Mouse (Mus musculus) mouse embryonic stem cell (cell line): ENCODE measurements around the gene Galp.

Experiments
- in situ Hi-C, 2 experiments: fragments of 300-500 bp; cut with MboI; formaldehyde crosslinking; loops; 1 replicate in 1 of 2; 3 replicates in 1 of 2; pipeline ENCODE4 v1.14.3; 2019 to 2020; ENCODE audit warnings: low sequenced_read_pairs in 2 of 2, low pct_unique_long_range_greater_than_20kb in 1 of 2, mixed read lengths in 1 of 2; ENCODE audit not compliant: unreplicated experiment in 1 of 2

Galp gene

DNA sequence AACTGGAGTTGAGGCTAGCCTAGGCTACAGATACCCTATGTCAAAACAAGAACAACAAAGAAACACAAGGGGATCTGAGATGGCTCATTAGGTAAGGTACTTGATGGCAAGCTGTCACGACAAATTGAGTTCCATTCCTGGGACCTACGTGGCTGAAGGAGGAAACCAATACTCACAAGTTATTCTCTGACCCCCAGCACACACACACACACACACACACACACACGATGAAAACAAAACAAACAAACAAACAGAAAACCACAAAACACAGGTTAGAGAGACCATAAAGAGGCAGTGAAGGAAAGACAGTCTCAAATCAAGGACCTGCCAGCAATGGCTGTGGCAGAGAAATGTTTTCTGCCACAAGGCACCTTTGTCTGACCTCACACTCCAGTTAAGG lies at the start of gene Galp:
Gene Galp (plus strand): TSS at position 301 of the 400 bp plus-strand sequence.
- in situ Hi-C loops: no loop called here

DNA sequence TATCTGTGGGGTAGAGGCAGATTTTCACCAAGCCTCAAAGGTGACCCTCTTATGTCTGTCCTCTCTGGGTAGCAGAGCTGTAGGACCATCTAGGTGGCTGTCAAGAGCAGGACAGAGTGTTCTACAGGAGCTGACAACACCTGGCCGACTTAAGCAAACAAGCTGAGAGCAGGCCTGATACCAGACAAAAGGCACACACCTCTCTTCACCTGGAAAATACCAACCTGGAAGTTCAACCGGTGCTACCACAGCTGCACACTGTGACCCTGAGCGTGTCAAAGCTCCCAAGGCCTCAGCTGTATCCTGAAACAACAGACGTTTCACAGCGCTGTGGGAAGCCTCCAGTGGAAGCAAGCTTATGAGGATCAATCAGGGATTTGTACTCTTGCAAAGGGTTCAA lies 49.2 kb upstream of the Galp start:
- in situ Hi-C loops: loop anchor here in 1 of 2 experiments (25.0 kb wide), 1 partner anchor 1035 kb away; the partner anchor contains the start of gene Rfpl4

DNA sequence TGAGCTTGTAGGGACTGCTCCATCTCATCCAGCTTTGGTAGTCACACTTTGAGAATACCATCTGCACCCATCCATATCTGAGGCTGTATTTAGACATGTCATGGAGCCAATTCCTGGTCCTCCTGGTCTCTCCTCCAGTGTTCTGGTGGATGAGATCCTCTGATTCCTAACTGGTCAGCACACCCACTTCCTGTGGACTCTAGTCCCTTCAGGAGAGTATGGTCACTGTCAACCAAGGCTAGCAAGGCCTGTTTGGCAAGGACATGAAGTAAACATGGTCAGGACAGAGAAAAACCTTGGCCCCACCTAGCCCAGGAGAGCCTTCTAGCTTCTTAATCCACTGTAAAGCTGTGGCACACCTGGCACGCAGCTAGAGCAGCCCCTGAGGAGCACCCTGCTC lies 45.6 kb upstream of the Galp start:
- in situ Hi-C loops: no loop called here

DNA sequence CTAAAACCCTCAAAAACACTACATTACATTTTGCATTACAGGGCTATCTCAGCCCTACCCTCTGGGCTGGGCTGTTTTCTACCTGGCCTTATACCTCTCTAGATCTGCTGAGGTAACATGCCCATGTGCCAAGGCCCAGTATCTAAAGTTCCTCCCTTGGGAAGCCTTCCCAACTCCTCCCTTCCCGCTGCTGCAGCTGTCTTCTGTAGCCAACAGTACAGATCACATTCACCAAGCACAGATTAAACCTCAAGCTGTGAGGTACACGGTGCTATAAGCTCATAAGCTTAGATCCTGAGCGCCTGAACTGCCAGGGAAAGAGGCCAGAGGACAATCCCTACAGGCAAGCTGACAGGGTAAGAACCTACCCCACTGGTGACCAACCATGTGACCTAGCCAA lies 44.9 kb upstream of the Galp start:
- in situ Hi-C loops: no loop called here

DNA sequence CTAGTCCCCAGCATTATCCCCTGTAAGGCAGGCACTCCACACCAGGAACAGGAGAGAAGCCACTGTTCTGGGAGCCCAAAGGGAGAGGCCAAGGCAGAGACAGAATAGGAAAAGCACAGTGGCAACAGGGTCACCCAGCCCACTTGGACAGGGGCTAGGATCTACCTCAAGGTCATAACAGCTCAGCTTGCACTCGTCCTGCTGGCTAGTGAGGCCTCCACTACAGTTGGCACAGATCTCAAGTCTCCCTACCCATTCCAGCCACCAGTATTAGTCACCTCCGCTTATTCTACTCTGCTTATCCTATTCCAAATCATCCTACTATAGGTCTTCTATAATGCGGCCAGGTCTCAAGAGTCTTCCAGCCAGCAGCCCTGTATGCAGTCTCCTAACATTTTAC lies 43.8 kb upstream of the Galp start:
- in situ Hi-C loops: no loop called here

DNA sequence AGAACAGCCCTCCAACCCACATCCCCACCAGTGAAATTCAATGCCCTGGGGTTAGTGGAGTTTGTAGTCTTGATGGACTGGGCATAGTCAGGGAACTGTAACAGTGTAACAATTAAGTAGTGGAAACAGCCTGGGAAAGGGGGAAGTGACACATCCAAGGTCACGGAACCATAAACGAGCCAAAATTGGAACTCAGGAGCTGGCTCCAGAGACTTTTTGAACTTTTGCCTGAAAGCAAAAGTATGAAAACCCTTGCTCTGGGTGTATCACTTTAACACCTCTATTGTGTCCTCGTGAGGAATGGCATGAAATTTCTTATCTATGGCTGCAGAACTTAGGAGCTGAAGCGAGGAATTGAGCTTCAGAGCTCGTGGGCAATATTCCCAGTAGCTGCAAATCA lies 42.7 kb upstream of the Galp start:
- in situ Hi-C loops: no loop called here

DNA sequence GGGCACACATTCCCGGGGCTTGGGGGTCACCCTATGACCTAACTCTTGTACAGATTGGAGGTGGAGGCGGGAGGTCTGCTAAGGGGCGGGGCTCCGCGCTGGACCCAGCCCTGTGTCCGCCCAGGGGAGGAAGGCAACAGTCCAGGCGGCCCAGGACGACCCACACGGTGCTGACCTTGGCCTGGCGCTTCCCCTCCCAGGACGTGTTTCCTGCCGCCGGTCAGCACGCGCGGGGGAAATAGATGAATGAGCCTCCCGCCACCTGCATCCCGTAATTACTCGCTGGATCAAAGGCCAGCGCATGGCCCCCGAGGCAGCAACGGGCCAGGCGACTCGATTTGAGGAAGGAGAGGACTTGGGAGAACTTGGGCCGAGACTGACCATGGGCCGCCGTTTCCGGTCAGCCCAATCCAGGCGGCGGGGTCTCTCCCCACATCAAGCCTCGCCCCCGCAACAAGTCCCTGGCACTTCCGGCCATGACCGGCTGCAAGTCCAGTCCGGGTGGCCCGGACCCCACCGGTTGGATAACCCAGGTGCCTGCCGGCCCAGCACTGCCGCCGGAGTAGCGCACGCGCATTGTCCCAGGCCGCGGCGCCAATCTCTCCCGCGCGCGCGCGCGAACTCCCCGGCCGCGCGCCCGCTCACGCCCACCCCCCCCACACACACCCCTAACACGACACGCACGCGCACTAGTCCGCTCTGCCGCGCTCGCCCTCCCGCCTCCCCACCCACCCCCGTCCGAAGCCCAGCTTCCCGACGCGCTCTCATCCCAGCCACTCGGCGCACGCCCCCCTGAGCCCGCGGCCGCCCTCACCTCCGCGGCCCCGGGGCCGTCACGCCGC lies 41.6 kb upstream of the Galp start:
- in situ Hi-C loops: no loop called here

DNA sequence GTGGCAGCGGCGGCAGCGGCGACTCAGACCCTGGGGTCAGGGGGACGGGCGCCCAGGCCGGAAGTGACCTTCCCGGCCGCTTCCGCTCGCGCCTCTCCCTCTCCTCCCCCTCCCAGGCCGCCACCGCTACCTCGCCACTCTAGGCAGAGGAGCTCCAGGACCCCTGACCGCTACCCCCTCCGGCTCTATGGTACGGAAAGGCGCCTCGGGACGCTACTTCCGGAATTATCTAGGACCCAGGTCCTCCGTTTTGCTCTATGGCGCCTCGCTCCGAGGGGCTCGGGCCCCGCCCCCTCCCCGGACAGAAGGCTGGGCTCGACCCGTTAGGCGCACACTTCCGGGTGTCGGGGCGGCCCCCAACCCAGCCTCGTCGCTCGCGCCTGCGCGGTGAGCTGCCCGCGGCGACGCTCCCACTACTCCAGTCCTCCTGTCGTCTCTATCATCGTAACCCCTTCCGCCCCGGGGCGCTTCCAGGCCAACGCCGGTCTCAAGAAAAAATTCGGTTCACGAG lies 40.9 kb upstream of the Galp start, which contains the start of gene Zfp787:
Gene Zfp787 (minus strand): TSS at position 97 of the 511 bp plus-strand sequence.
- in situ Hi-C loops: no loop called here

DNA sequence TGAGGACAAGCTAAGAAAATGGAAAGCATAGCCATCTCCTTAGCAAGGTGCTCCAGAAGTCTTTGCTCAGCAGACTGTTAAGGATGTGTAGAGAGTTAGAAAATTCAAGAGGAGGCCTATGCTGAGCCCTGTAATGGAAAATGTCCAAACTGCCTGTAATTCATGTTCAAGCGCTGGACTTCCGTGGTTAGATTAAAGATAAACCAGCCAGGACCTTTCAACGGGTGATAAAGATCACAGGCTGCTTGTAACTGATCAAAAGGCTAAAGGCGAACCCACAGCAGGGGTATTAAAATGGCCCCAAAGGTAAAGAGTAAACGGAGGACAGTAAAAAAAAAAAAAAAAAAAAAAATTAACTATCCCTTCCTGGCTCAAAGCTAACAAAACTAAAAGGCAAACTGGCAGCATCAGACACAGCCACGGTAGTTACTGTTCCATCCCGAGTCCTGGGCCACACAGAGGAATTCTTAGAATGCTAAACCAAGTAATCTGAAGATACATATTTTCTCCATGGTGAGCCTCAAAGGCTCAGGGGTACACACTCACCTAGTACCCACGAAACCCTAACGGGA lies 39.9 kb upstream of the Galp start:
- in situ Hi-C loops: no loop called here

DNA sequence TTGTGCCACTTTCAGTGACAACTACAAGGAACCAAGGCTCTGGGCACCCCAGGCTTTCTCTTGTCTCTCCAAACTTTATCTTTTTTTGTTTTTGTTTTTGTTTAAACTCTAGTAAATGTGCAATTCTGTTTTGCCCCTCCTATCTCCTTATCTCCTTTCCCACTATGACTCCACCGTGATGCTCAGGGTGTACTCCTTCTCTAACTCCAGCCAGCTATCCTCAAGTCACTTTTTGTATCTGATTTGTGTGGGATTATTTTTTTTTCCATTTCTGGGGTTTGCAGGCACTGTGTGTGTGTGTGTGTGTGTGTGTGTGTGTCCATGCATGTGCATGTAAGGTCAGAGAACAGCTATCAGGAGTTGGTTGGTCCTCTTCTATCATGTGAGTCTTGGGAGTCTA lies 39.4 kb upstream of the Galp start:
- in situ Hi-C loops: no loop called here

DNA sequence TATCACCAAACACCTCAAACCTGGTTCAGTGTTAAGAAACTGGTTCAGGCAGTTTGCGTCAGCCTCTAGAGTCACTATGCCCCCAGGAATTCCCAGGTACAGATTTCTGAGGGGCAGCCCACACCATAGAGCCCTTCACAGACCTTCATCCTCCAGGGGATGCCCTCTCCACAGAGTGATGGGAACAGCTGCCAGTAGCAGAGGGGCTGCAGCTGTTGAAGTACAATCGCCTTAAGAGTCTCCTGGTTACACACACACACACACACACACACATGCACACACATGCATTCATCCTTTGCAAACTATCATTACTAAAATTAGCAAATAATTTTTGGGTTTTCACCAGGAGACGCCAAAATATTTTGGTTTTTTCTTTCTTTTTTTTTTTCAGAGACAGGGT lies 37.3 kb upstream of the Galp start:
- in situ Hi-C loops: no loop called here

DNA sequence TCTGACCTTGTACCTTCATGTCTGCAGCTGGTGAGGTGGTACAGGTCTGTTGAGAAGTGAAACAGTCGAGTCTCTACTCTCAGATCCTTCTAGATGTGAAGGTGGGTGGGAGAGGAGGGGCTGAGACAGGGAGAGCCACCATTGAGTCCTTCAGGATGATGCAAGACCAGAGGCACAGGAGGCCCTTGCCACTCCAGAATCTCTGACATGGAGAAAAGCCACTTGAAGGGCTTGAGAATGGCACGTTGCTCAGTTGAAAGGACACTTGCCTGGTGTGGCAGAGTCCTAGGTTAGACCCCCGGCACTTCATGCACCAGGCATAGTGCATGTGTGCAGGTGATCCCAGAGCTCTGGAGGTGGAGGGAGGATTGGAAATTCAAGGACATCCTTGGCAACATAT lies 35.3 kb upstream of the Galp start:
- in situ Hi-C loops: no loop called here

DNA sequence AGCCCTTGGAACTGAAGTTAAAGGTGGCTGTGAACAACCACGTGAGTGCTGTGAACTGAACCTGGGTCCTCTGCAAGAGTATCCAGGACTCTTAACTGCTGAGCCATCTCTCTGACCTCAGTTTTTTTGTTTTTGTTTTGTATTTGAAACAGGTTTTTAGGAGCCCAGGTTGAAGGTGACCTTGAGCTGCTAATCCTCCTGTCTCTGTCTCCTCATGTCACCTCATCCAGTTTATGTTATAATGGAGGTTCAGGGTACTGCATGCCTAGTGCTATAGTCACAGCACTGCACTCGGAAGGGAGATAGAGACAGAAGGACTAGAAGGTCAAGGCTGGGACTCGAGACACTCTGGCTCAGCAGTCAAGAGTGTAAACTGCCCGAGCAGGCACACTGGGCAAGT lies 34.7 kb upstream of the Galp start:
- in situ Hi-C loops: no loop called here

DNA sequence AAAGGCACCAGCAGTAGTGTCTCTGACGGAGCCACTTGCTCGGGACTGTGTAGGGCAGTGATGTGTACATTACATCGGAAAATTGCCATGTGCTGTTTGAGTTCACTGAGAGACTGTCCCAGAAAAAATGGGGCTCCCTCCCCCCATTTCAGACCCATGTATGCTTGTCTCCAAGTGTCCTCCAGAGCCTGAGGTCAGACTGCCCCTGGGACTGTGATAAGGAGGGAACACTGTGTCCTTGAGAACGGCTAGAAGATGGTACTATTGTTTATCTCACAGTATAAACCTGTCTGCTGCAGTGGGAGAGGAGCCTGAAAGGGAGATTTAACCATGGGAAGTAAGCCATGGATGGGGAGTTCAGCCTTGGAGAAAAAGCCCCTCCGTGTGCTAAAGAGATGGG lies 32.2 kb upstream of the Galp start:
- in situ Hi-C loops: no loop called here

DNA sequence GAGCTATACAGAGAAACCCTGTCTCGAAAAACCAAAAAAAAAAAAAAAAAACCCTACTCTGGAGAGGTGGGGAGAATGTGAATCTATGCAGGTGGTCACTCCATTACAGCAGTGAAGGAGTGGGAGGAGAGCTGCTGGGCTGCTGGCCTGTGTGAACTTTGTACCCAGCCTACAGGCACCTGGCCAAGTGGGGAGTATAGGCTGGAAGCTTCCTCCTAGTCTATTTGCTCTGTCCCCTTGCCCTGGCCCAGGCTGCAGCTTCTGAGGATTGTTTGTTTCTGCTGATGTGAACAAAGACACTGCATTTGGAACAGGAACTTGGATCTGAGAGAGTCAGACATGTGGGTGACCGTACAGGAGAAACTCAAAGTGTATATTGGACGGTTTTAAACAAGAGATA lies 27.5 kb upstream of the Galp start:
- in situ Hi-C loops: no loop called here

DNA sequence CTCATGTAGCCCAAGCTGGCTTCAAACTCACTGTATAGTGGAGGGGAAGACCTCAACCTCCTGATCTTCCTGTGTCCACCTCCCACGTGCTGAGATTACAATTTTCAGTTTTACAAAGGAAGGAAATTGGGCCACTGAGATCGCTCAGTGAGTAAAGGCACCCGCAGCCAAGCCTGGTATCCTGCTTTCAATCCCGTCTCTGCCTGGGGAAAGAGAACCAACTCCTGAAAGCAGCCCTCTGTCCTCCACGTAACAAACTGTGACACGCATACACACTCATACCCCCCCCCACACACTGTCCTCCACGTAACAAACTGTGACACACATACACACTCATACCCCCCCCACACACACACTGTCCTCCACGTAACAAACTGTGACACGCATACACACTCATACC lies 26.5 kb upstream of the Galp start:
- in situ Hi-C loops: no loop called here

DNA sequence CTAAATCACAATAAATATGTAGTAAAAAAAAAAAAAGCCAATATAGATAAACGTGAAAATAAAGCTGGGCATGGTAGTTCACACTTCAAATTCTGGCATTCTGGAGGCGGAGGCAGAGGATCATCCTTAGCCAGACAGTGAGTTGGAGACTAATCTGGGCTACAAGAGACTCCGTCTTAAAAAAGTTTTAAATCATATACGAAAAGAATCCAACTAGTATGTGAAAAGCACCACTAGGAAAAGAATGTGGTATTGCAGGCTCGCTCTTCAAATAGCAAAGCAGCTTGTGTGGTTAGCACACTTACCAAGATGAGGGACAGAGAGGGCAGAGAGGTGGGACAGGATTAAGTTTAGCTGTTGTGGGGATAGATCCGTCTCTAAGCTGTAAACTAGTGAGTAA lies 26.0 kb upstream of the Galp start:
- in situ Hi-C loops: no loop called here

DNA sequence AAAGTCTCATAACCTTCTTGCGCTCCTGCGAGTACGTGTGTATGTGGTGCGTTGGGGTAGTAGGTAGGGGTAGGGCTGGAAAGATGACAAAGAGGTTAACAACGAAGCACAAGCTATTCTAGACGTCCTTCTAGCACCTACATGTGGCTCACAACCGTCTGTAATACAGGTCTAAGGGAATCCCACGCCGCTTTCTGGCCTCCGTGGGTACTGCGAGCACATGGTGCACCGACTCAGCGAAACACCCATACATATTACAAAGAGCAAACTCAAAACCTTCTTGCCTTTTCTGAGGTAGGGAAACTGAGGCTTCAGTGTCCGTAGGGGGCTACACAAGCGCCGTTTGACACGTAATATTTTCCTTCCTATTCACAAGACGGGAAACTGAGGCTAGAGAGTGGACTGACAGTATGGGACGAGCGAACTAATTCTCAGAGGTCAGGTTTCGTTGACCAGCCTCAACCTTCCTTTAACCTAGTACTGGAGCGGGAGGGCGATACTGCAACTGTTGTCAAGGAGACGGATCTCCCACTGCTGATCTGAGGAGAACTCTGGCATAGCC lies 25.4 kb upstream of the Galp start:
- in situ Hi-C loops: no loop called here

DNA sequence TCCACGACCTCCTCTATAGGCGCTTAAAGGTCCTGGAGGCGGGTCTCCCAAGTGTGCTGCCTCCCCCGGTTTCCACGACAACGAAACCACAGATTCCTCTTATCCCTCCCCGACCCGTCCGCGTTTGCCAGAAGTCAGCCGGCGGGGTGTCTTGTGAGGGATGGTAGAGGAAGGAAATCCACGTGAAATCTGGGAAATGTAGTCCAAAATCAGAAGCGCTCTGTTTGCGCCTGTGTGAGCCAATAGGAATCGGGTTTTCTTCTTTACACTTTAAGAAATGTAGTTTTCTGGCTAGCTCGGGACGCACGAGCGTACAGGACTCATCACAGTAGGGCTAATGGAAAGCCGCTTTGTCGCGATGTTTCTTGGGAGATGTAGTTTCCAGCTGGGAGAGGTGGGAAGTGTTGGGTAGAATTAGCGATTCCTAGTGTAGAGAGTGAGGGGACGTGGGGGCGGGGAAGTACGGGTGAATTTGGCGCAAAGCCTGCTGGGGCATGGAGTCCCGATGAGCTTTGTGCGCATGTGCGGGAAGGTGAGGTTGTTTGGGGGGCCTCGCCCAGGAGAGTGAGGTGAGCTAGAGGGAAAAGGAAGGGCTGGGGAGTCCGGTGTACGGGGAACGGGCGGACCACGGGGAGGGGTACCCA lies 24.8 kb upstream of the Galp start, which contains the start of gene Zfp444:
Gene Zfp444 (plus strand): TSS at position 221 of the 644 bp plus-strand sequence.
- in situ Hi-C loops: no loop called here
